Mouse (Mus musculus) testis, adult 2 months (tissue): ENCODE results near the gene Npc2. TPM values are rescaled to one million over a fixed set of nuclear protein-coding genes. Genes with fewer than 3 reads are reported as not detected.

ENCODE experiments used
- H3K27ac ChIP-seq: fragments of 200-500 bp; 2 replicates; pipeline ENCODE4 v1.5.1; 2012; ENCODE audit warnings: low read depth, low read length; ENCODE audit not compliant: control insufficient read depth, insufficient read depth
- H3K27me3 ChIP-seq: fragments of 200-500 bp; 2 replicates; pipeline ENCODE4 v1.6.1; 2012; ENCODE audit warnings: mild to moderate bottlenecking, low read length, moderate library complexity; ENCODE audit not compliant: control insufficient read depth, insufficient read depth
- H3K36me3 ChIP-seq: fragments of 200-500 bp; 2 replicates; pipeline ENCODE4 v1.6.1; 2012; ENCODE audit warnings: mild to moderate bottlenecking, low read length; ENCODE audit not compliant: control insufficient read depth, insufficient read depth
- H3K4me1 ChIP-seq: fragments of 200-500 bp; 2 replicates; pipeline ENCODE4 v1.6.1; 2012; ENCODE audit warnings: low read length; ENCODE audit not compliant: control insufficient read depth, insufficient read depth
- H3K4me3 ChIP-seq: fragments of 200-500 bp; 2 replicates; pipeline ENCODE4 v1.5.1; 2012; ENCODE audit warnings: low read depth, mild to moderate bottlenecking, low read length, moderate library complexity, mixed read lengths; ENCODE audit not compliant: control insufficient read depth
- CTCF ChIP-seq: fragments of 200-500 bp; IDR thresholded peaks from 2 replicates; pipeline ENCODE4 v1.5.1; 2012; ENCODE audit warnings: low read depth, mild to moderate bottlenecking, inconsistent platforms, low read length, moderate library complexity; ENCODE audit not compliant: control insufficient read depth, insufficient read depth, insufficient replicate concordance
- POLR2A ChIP-seq: fragments of 200-500 bp; IDR thresholded peaks from 2 replicates; pipeline ENCODE4 v1.6.1; 2012; ENCODE audit warnings: low read depth, mild to moderate bottlenecking, inconsistent platforms, low read length, moderate library complexity; ENCODE audit not compliant: control insufficient read depth
- polyA plus RNA-seq: library from polyadenylated mRNA; depleted of rRNA; stranded (reverse); fragments of >200 nt; gene quantifications from 2 replicates; pipeline ENCODE4 v1.2.3, GENCODE M21; 2012

Npc2 gene
- polyA plus RNA-seq, 1 experiment, result 43.4 TPM

DNA sequence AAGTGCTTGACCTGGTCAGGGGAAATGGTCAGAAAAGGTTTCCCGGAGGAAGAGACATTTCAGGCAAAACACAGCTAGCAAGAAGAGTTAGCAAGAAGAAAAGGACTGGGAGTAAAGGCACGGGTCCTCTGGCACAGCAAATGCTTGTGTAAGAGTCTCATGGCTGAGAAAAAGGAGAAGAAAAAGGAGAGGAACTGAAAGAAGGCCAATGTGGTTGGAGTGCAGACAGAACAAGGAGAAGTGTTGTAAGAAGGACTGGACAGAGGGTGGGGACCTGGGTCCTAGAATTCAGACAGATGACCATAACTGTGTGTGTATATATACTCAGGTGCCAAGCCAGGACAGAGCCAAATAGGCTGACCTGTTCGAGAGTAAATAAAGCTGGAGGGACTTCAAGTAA lies 24.8 kb downstream of the Npc2 start:
- H3K27ac ChIP-seq, result no peak overlapping the region
- no peaks in the 10 kb centered on the region for H3K4me1 ChIP-seq
- H3K4me3 ChIP-seq, result no peak overlapping the region
- no peak for TF ChIP-seq CTCF
- no peaks in the 10 kb centered on the region for H3K27me3 ChIP-seq
- H3K36me3 ChIP-seq, result no peaks in the 10 kb centered on the region

- H3K27ac ChIP-seq, result no peak overlapping the region
- no peak overlapping the region for H3K4me3 ChIP-seq
- no peaks in the 10 kb centered on the region for H3K36me3 ChIP-seq
- no peaks in the 10 kb centered on the region for H3K4me1 ChIP-seq
- TF ChIP-seq POLR2A (no peak), CTCF (no peak)
- H3K27me3 ChIP-seq, result no peaks in the 10 kb centered on the region
These were observed 27.3 kb downstream of the Npc2 start for GRCm38 (mm10) chr12:84745700-84746099.

DNA sequence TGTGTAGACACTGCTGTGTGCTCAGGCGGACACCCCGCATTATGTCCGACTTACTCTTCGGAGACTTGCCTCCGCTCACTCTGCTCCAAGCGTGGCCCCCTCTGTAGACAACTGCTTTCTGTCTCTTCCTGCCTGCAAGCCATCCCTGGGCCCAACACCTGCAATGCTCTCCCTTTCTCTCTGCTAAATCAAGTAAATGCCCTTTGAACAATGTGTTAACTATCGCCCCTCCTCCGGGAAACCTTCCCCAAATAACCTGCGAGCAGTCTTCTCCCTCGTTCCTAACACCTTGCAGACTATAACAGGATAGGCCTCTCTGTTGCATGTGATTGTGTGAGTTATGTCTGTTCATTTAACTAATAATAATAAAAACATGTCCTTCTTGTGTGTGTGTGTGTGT lies 29.5 kb downstream of the Npc2 start:
- Histone ChIP-seq H3K4me1 (no peaks in the 10 kb centered on the region), H3K27ac (no peak overlapping the region), H3K4me3 (no peak overlapping the region), H3K27me3 (no peaks in the 10 kb centered on the region), H3K36me3 (no peaks in the 10 kb centered on the region)
- TF ChIP-seq CTCF (no peak), POLR2A (no peak)

GRCm38 (mm10) chr12:84733366-84733765 lies 39.6 kb downstream of the Npc2 start:
- H3K27me3 ChIP-seq, result no peaks in the 10 kb centered on the region
- H3K4me3 ChIP-seq, result no peak overlapping the region
- no peaks in the 10 kb centered on the region; the same call in 1 of the 2 replicates for H3K4me1 ChIP-seq
- H3K36me3 ChIP-seq, result no peaks in the 10 kb centered on the region
- no peak overlapping the region for H3K27ac ChIP-seq
- no peak for TF ChIP-seq POLR2A
- TF ChIP-seq CTCF, result no peak

GRCm38 (mm10) chr12:84728421-84728820 lies 44.5 kb downstream of the Npc2 start:
- no peak overlapping the region for H3K27ac ChIP-seq
- H3K36me3 ChIP-seq, result no peaks in the 10 kb centered on the region
- H3K4me3 ChIP-seq, result no peak overlapping the region
- TF ChIP-seq CTCF (no peak), POLR2A (no peak)
- no peaks in the 10 kb centered on the region; the same call in 1 of the 2 replicates for H3K4me1 ChIP-seq
- H3K27me3 ChIP-seq, result no peaks in the 10 kb centered on the region

DNA sequence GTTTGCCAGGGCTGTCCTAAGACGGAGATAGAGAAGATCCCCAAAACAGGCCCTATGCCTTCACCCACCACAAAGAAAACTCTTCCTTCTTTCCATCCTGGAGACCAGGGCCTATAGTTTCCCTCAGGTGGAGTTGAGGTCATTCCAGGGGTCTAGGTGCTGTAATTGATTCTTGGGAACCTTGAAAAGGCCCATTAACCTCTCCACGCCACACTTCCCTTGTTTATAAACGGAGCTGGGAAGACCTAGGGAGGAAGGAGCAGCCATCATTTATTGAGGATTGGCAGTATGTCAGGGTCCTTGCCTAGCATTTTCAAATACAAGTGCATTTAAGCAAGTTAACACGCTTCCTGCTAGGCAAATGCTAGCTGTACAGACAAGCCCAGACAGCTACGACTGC lies 45.5 kb downstream of the Npc2 start:
- Histone ChIP-seq H3K4me1 (no peaks in the 10 kb centered on the region; the same call in 1 of the 2 replicates), H3K36me3 (no peaks in the 10 kb centered on the region), H3K4me3 (no peak overlapping the region), H3K27me3 (no peaks in the 10 kb centered on the region), H3K27ac (no peak overlapping the region)
- TF ChIP-seq CTCF, result no peak
- TF ChIP-seq POLR2A, result no peak

DNA sequence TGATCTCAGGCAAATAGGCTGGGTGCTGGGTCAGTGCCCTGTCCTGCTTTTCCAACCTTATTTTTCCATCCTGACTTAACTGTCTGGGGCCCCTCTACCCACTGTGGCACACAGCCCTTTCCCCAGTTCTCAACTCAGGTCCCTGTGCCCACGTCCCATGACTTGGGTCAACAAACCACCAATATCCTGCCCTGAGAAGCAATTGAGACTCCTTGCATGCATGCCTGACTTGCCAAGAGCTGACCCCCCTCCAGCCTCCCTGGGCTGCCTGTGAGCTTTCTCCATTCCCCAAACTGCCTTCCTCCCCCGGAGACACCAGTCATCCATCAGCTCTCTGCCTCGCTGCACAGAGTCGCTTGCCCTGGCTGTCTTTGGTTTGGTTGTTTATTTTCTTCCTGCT lies 46.0 kb downstream of the Npc2 start:
- H3K4me3 ChIP-seq, result no peak overlapping the region
- H3K4me1 ChIP-seq, result no peaks in the 10 kb centered on the region; the same call in 1 of the 2 replicates
- no peaks in the 10 kb centered on the region for H3K36me3 ChIP-seq
- H3K27me3 ChIP-seq, result no peaks in the 10 kb centered on the region
- TF ChIP-seq POLR2A, result no peak
- TF ChIP-seq CTCF, result no peak
- H3K27ac ChIP-seq, result no peak overlapping the region

GRCm38 (mm10) chr12:84726391-84726790 lies 46.6 kb downstream of the Npc2 start:
- Histone ChIP-seq H3K4me1 (no peaks in the 10 kb centered on the region; the same call in 1 of the 2 replicates), H3K36me3 (no peaks in the 10 kb centered on the region), H3K27ac (no peak overlapping the region), H3K27me3 (no peaks in the 10 kb centered on the region), H3K4me3 (no peak overlapping the region)
- TF ChIP-seq CTCF, result no peak
- TF ChIP-seq POLR2A, result no peak
